Mouse (Mus musculus) heart, postnatal 36 days (tissue): ENCODE results near the gene Eef2. TPM values are rescaled to one million over a fixed set of nuclear protein-coding genes. Genes with fewer than 3 reads are reported as not detected.

Experiments used
- DNase-seq, 2 experiments: peaks; one replicate each; pipeline ENCODE4 v3.0.0; 2021 to 2022
- intact Hi-C: fragments of 180-260 bp; cut with DNase I; formaldehyde crosslinking; loops from one replicate; pipeline ENCODE4 v1.15.1; 2025
- total RNA-seq, 2 experiments: library from RNA; stranded (reverse); gene quantifications; 2 replicates each; pipeline ENCODE4 v1.2.3; 2021

The Eef2 gene
- total RNA-seq = 1,000 to 10,000 TPM; 1,005 to 1,085 TPM

GRCm38 (mm10) chr10:81176466-81177271 lies at the start of gene Eef2:
Gene Eef2, plus strand, starts transcription at chr10:81176631.
- peak; percentile 100 for DNase-seq
- intact Hi-C loops = loop anchor here (5.0 kb wide), 1 partner anchor 39 kb away; the partner anchor contains the start of gene Zbtb7a

- intact Hi-C loops = no loop called here
- peak; percentile 74 to 76 for DNase-seq
Measured at GRCm38 (mm10) chr10:81134181-81134587, 42.2 kb upstream of the Eef2 start.

- intact Hi-C loops = loop anchor here (5.0 kb wide), 1 partner anchor 42 kb away; the partner anchor contains the start of gene Eef2
- DNase-seq = peak in 1 of 2 experiments; percentile 61
Measured at GRCm38 (mm10) chr10:81134966-81135681, 41.3 kb upstream of the Eef2 start, which contains the start of gene Zbtb7a. Gene Zbtb7a, plus strand, starts transcription at chr10:81135220.

- intact Hi-C loops = loop anchor here (5.0 kb wide), 1 partner anchor 41 kb away; the partner anchor contains the start of gene Eef2
- peak; percentile 81 to 84 for DNase-seq
Measured at GRCm38 (mm10) chr10:81135831-81136705, 40.4 kb upstream of the Eef2 start.

GRCm38 (mm10) chr10:81136706-81137231 lies 39.7 kb upstream of the Eef2 start:
- intact Hi-C loops = loop anchor here (5.0 kb wide), 1 partner anchor 41 kb away; the partner anchor contains the start of gene Eef2

GRCm38 (mm10) chr10:81137252-81138130 lies 38.9 kb upstream of the Eef2 start:
- intact Hi-C loops = loop anchor here (5.0 kb wide), 1 partner anchor 40 kb away; the partner anchor contains the start of gene Eef2
- DNase-seq = peak; percentile 100

More at GRCm38 (mm10) chr10:81136706-81137231, 39.7 kb upstream of the Eef2 start:
- peak; percentile 72 to 86 for DNase-seq

- intact Hi-C loops = loop anchor here (5.0 kb wide), 1 partner anchor 39 kb away; the partner anchor contains the start of gene Eef2
- peak; percentile 40 to 46 for DNase-seq
Measured at GRCm38 (mm10) chr10:81138131-81138782, 38.2 kb upstream of the Eef2 start.

GRCm38 (mm10) chr10:81138821-81139528 lies 37.5 kb upstream of the Eef2 start:
- no peak for DNase-seq
- intact Hi-C loops = loop anchor here (5.0 kb wide), 1 partner anchor 38 kb away; the partner anchor contains the start of gene Eef2

GRCm38 (mm10) chr10:81139529-81139846 lies 36.9 kb upstream of the Eef2 start:
- intact Hi-C loops = loop anchor here (5.0 kb wide), 1 partner anchor 38 kb away; the partner anchor contains the start of gene Eef2
- DNase-seq = no peak

- DNase-seq = no peak
- intact Hi-C loops = no loop called here
Measured at GRCm38 (mm10) chr10:81140005-81140404, 36.4 kb upstream of the Eef2 start.

- peak; percentile 39 to 58 for DNase-seq
- intact Hi-C loops = no loop called here
Measured at GRCm38 (mm10) chr10:81140717-81141454, 35.5 kb upstream of the Eef2 start.

- no peak for DNase-seq
- intact Hi-C loops = no loop called here
Measured at GRCm38 (mm10) chr10:81141455-81142210, 34.8 kb upstream of the Eef2 start.

- intact Hi-C loops = no loop called here
- DNase-seq = no peak
Measured at GRCm38 (mm10) chr10:81142551-81142981, 33.9 kb upstream of the Eef2 start.

- no peak for DNase-seq
- intact Hi-C loops = no loop called here
Measured at GRCm38 (mm10) chr10:81143157-81143633, 33.2 kb upstream of the Eef2 start.

- intact Hi-C loops = no loop called here
- DNase-seq = no peak
Measured at GRCm38 (mm10) chr10:81143845-81144437, 32.5 kb upstream of the Eef2 start.

GRCm38 (mm10) chr10:81144667-81145066 lies 31.8 kb upstream of the Eef2 start:
- peak; percentile 58 to 68 for DNase-seq
- intact Hi-C loops = no loop called here
